Mouse (Mus musculus) testis, adult 2 months (tissue): ENCODE measurements around the gene Olfr576.

Experiments used
- CTCF ChIP-seq: fragments of 200-500 bp; IDR thresholded peaks from 2 replicates; pipeline ENCODE4 v1.5.1; 2012; ENCODE audit warnings: low read depth, mild to moderate bottlenecking, inconsistent platforms, low read length, moderate library complexity; ENCODE audit not compliant: control insufficient read depth, insufficient read depth, insufficient replicate concordance
- POLR2A ChIP-seq: fragments of 200-500 bp; IDR thresholded peaks from 2 replicates; pipeline ENCODE4 v1.6.1; 2012; ENCODE audit warnings: low read depth, mild to moderate bottlenecking, inconsistent platforms, low read length, moderate library complexity; ENCODE audit not compliant: control insufficient read depth

DNA sequence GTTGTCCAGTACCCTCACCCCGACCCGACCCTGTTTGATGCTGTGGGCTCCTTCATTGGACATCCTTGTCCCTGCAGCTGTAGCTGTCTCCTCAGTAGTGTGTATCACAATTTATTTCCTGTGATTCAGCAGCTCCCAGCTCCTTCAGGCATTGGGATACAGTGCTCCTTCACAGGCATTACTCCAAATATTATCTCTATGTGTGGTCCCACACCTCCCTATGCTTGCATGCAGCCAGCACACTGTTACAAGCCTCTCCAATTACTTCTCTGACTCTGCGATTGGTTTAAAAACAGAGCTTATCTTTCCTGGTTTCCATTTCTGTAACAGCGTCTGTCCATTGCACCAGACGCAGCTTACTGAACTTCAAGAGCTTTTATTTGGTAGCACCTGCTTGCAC lies 46.1 kb upstream of the Olfr576 start:
- TF ChIP-seq CTCF: no peak
- TF ChIP-seq POLR2A: no peak
